Mouse (Mus musculus) CH12.LX (cell line): ENCODE measurements at regions not wholly inside any gene's neighbourhood (a gene's known extent, or its start where the extent isn't known, plus 50 kb on each side); places are given as distances from the start of the nearest gene placed in this dataset.

ENCODE experiments used
- DNase-seq: peaks from one replicate; pipeline ENCODE4 v3.0.0-alpha.2; 2013; ENCODE audit errors: extremely low read depth
- H3K27ac ChIP-seq: 2 replicates; pipeline ENCODE4 v1.5.1; 2012; ENCODE audit warnings: low read depth, mild to moderate bottlenecking, control low read depth, moderate library complexity; ENCODE audit not compliant: insufficient read depth
- H3K27me3 ChIP-seq: replicated peaks from 2 replicates; pipeline ENCODE3; 2012; ENCODE audit warnings: inconsistent platforms
- H3K36me3 ChIP-seq, 2 experiments: replicated peaks in 1 of 2; 2 replicates each; pipeline versions ENCODE3 to v1.6.1; 2012; ENCODE audit warnings: inconsistent platforms in 1 of 2, low read length in 1 of 2, mild to moderate bottlenecking in 1 of 2, mixed read lengths in 1 of 2, moderate library complexity in 1 of 2; ENCODE audit not compliant: control insufficient read depth in 1 of 2, insufficient read depth in 1 of 2
- H3K4me1 ChIP-seq, 2 experiments: 2 replicates each; pipeline ENCODE4 v1.6.1; 2012; ENCODE audit warnings: inconsistent platforms in 1 of 2, moderate library complexity in 1 of 2; ENCODE audit not compliant: insufficient read depth in 2 of 2, control insufficient read depth in 1 of 2
- H3K4me2 ChIP-seq: 2 replicates; pipeline ENCODE4 v1.6.1; 2012; ENCODE audit warnings: low read depth, mild to moderate bottlenecking, control low read depth; ENCODE audit not compliant: poor library complexity, insufficient read depth, severe bottlenecking
- H3K4me3 ChIP-seq, 3 experiments: fragments of 150-350 bp in 1 of 3; sonication (generic) in 1 of 3; replicated peaks in 1 of 3; 2 replicates each; pipeline versions ENCODE3 to v1.5.1; 2011 to 2012; ENCODE audit warnings: low read depth in 2 of 3, low read length in 2 of 3, mild to moderate bottlenecking in 2 of 3, moderate library complexity in 2 of 3, control low read depth in 1 of 3, improper control_type of control experiment in 1 of 3, inconsistent platforms in 1 of 3, mixed read lengths in 1 of 3; ENCODE audit not compliant: poor library complexity in 1 of 3
- H3K79me2 ChIP-seq: replicated peaks from 2 replicates; pipeline ENCODE4 v1.6.1; 2012; ENCODE audit warnings: mild to moderate bottlenecking, moderate library complexity; ENCODE audit not compliant: control insufficient read depth, poor library complexity, insufficient read depth, severe bottlenecking; ENCODE audit errors: extremely low read depth
- H3K9ac ChIP-seq: 2 replicates; pipeline ENCODE4 v1.6.1; 2012; ENCODE audit warnings: low read depth, mild to moderate bottlenecking, control low read depth, moderate library complexity; ENCODE audit not compliant: insufficient read depth
- H3K9me3 ChIP-seq: replicated peaks from 2 replicates; pipeline ENCODE3; 2012; ENCODE audit warnings: low read length, inconsistent platforms, mixed read lengths
- CHD1 ChIP-seq: IDR thresholded peaks from 2 replicates; pipeline ENCODE4 v1.6.1; 2012; ENCODE audit warnings: low read depth, low read length, improper control_type of control experiment, inconsistent platforms
- CHD2 ChIP-seq: IDR thresholded peaks from 2 replicates; pipeline ENCODE4 v1.6.1; 2011; ENCODE audit warnings: low read length, improper control_type of control experiment
- E2F4 ChIP-seq: IDR thresholded peaks from 2 replicates; pipeline ENCODE4 v1.6.1; 2011; ENCODE audit warnings: low read depth, low read length, improper control_type of control experiment; ENCODE audit not compliant: insufficient replicate concordance
- ELF1 ChIP-seq: IDR thresholded peaks from 2 replicates; pipeline ENCODE4 v1.6.1; 2014; ENCODE audit warnings: low read depth, mild to moderate bottlenecking, inconsistent platforms, low read length, improper control_type of control experiment
- ETS1 ChIP-seq: conservative IDR thresholded peaks from 2 replicates; pipeline ENCODE4 v1.6.1; 2012; ENCODE audit warnings: low read depth, mild to moderate bottlenecking, inconsistent platforms, low read length, improper control_type of control experiment, moderate library complexity
- HCFC1 ChIP-seq: IDR thresholded peaks from 2 replicates; pipeline ENCODE4 v1.6.1; 2012; ENCODE audit warnings: low read depth, mild to moderate bottlenecking, inconsistent platforms, low read length, improper control_type of control experiment
- IRF4 ChIP-seq: IDR thresholded peaks from 2 replicates; pipeline ENCODE4 v1.6.1; 2014; ENCODE audit warnings: low read depth, mild to moderate bottlenecking, inconsistent platforms, low read length, improper control_type of control experiment
- JUND ChIP-seq: conservative IDR thresholded peaks from 2 replicates; pipeline ENCODE4 v1.6.1; 2011; ENCODE audit warnings: low read depth, low read length, improper control_type of control experiment
- KAT2A ChIP-seq: IDR thresholded peaks from 2 replicates; pipeline ENCODE4 v1.6.1; 2012; ENCODE audit warnings: low read length, improper control_type of control experiment, inconsistent platforms; ENCODE audit not compliant: insufficient replicate concordance
- MEF2A ChIP-seq: IDR thresholded peaks from 2 replicates; pipeline ENCODE4 v1.6.1; 2014; ENCODE audit warnings: low read depth, mild to moderate bottlenecking, inconsistent platforms, low read length, improper control_type of control experiment, borderline replicate concordance
- MXI1 ChIP-seq: IDR thresholded peaks from 2 replicates; pipeline ENCODE4 v1.6.1; 2011; ENCODE audit warnings: mild to moderate bottlenecking, low read depth, low read length, improper control_type of control experiment
- MYC ChIP-seq: IDR thresholded peaks from 2 replicates; pipeline ENCODE4 v1.6.1; 2011; ENCODE audit warnings: low read depth, mild to moderate bottlenecking, improper control_type of control experiment, low read length
- NELFE ChIP-seq: IDR thresholded peaks from 2 replicates; pipeline ENCODE4 v1.6.1; 2011; ENCODE audit warnings: low read depth, low read length, improper control_type of control experiment
- PAX5 ChIP-seq: IDR thresholded peaks from 2 replicates; pipeline ENCODE4 v1.6.1; 2012; ENCODE audit warnings: low read length, inconsistent platforms, mixed read lengths
- POLR2AphosphoS2 ChIP-seq: IDR thresholded peaks from 2 replicates; pipeline ENCODE4 v1.6.1; 2011; ENCODE audit warnings: low read depth, low read length, improper control_type of control experiment
- RCOR1 ChIP-seq: conservative IDR thresholded peaks from 2 replicates; pipeline ENCODE4 v1.6.1; 2012; ENCODE audit warnings: low read depth, mild to moderate bottlenecking, inconsistent platforms, low read length, improper control_type of control experiment
- SIN3A ChIP-seq: IDR thresholded peaks from 2 replicates; pipeline ENCODE4 v1.6.1; 2012; ENCODE audit warnings: low read length, improper control_type of control experiment, inconsistent platforms
- SMC3 ChIP-seq: IDR thresholded peaks from 2 replicates; pipeline ENCODE4 v1.6.1; 2011; ENCODE audit warnings: low read depth, low read length, improper control_type of control experiment
- TBP ChIP-seq: conservative IDR thresholded peaks from 2 replicates; pipeline ENCODE4 v1.6.1; 2011; ENCODE audit warnings: low read depth, low read length, improper control_type of control experiment
- UBTF ChIP-seq: IDR thresholded peaks from 2 replicates; pipeline ENCODE4 v1.6.1; 2012; ENCODE audit warnings: low read depth, mild to moderate bottlenecking, inconsistent platforms, low read length, improper control_type of control experiment, moderate library complexity
- USF1 ChIP-seq: IDR thresholded peaks from 2 replicates; pipeline ENCODE4 v1.6.1; 2014; ENCODE audit warnings: low read depth, mild to moderate bottlenecking, inconsistent platforms, low read length, improper control_type of control experiment
- USF2 ChIP-seq: conservative IDR thresholded peaks from 2 replicates; pipeline ENCODE4 v1.6.1; 2011; ENCODE audit warnings: low read depth, low read length, improper control_type of control experiment
- ZC3H11A ChIP-seq: IDR thresholded peaks from 2 replicates; pipeline ENCODE4 v1.6.1; 2012; ENCODE audit warnings: low read depth, mild to moderate bottlenecking, inconsistent platforms, low read length, improper control_type of control experiment
- ZNF384 ChIP-seq: IDR thresholded peaks from 2 replicates; pipeline ENCODE4 v1.6.1; 2012; ENCODE audit warnings: low read depth, low read length, improper control_type of control experiment, inconsistent platforms
- dilution Hi-C: fragments of 300-500 bp; cut with MboI; formaldehyde crosslinking; loops from 2 replicates; pipeline ENCODE4 v1.14.3; 2020; ENCODE audit warnings: low sequenced_read_pairs; ENCODE audit not compliant: extremely low pct_unique_long_range_greater_than_20kb, extremely low pct_ligation_motif_present
- in situ Hi-C: fragments of 300-500 bp; cut with MboI; formaldehyde crosslinking; loops from 3 replicates; pipeline ENCODE4 v1.14.3; 2019; ENCODE audit warnings: low sequenced_read_pairs, low pct_ligation_motif_present, low pct_unique_long_range_greater_than_20kb, mixed read lengths

DNA sequence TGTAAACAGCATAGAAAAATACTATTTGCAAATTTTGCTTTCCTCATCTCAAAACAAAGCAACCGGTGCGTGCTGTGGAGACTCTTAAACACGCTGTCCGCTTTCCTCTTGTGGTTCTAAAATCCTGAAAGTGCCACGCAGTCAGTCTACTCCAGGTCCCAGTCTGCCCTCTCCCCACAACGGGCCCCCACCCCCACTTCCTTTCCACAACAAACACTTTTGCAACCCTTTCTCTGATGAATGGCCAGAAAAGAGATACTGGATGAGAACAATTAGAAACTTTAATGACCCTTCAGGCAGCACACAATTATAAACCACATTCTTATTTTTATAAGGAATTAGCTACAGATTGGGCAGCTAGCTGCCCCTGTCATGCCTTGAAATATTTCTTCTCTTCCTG, 111.1 kb upstream of the Ubash3b start:
- DNase-seq = no peak
- H3K4me3 ChIP-seq = no peak overlapping the region
- no peaks in the 10 kb centered on the region for H3K79me2 ChIP-seq
- H3K27ac ChIP-seq = no peak overlapping the region
- peaks cover 0 to 16% of the 10 kb centered on the region in 2 experiments; a peak in 2 of 4 replicates for H3K4me1 ChIP-seq
- dilution Hi-C loops = no loop called here
- no peak overlapping the region for H3K9ac ChIP-seq
- no peaks in the 10 kb centered on the region for H3K36me3 ChIP-seq
- TF ChIP-seq SMC3 = no peak
- TF ChIP-seq ETS1 = no peak
- TF ChIP-seq ELF1 = no peak
- TF ChIP-seq UBTF = no peak
- no peak for TF ChIP-seq ZC3H11A
- TF ChIP-seq CHD2 = no peak
- no peak for TF ChIP-seq MXI1
- TF ChIP-seq SIN3A = no peak
- no peak for TF ChIP-seq HCFC1
- no peak for TF ChIP-seq PAX5
- no peak for TF ChIP-seq USF1
- no peak for TF ChIP-seq USF2
- no peak for TF ChIP-seq CHD1
- TF ChIP-seq MEF2A = no peak
- TF ChIP-seq KAT2A = no peak
- TF ChIP-seq E2F4 = no peak
- TF ChIP-seq NELFE = no peak
- TF ChIP-seq, all 38 proteins: peak for 0
- peaks cover 6% of the 10 kb centered on the region for H3K9me3 ChIP-seq
- no peaks in the 10 kb centered on the region for H3K27me3 ChIP-seq
- H3K4me2 ChIP-seq = no peak overlapping the region
- in situ Hi-C loops = no loop called here

DNA sequence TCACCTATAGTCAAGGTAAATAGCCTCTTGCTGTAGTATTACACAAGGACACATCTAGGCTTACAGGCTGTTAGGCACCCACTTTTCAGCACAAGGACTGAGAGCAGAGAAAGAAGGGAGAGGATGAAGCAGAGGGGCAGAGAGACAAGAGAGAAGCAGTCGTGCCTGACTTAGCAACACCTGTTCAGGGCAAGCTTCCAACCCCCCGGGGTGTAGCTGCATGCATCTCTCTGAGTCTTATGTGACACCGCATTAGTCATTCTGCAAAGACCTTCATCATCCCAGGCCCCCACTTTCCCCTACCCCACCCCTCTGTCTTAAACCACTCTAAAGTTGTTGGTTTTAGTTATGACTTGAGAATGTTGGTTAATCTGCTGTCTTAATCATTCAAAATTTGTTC, 106.6 kb upstream of the Ubash3b start:
- H3K4me3 ChIP-seq = no peak overlapping the region
- H3K79me2 ChIP-seq = no peaks in the 10 kb centered on the region
- no peak overlapping the region for H3K4me2 ChIP-seq
- DNase-seq = peak; percentile 12
- H3K27ac ChIP-seq = no peak overlapping the region
- H3K9me3 ChIP-seq = no peaks in the 10 kb centered on the region
- no peak for TF ChIP-seq MXI1
- TF ChIP-seq CHD2 = no peak
- TF ChIP-seq MYC = no peak
- TF ChIP-seq NELFE = no peak
- TF ChIP-seq TBP = no peak
- TF ChIP-seq CHD1 = no peak
- TF ChIP-seq POLR2AphosphoS2 = no peak
- TF ChIP-seq IRF4 = no peak
- no peak for TF ChIP-seq ZNF384
- TF ChIP-seq JUND = no peak
- no peak for TF ChIP-seq SIN3A
- TF ChIP-seq RCOR1 = no peak
- TF ChIP-seq ETS1 = no peak
- no peaks in the 10 kb centered on the region for H3K36me3 ChIP-seq
- no peaks in the 10 kb centered on the region for H3K27me3 ChIP-seq
- no peak overlapping the region for H3K9ac ChIP-seq
- H3K4me1 ChIP-seq = peaks cover 0 to 8% of the 10 kb centered on the region in 2 experiments; a peak in 2 of 4 replicates
- in situ Hi-C loops = no loop called here
- dilution Hi-C loops = no loop called here
